Mouse (Mus musculus) embryonic facial prominence, embryonic 10.5 days (tissue): ENCODE measurements at regions not wholly inside any gene's neighbourhood (a gene's known extent, or its start where the extent isn't known, plus 50 kb on each side); places are given as distances from the start of the nearest gene placed in this dataset.

ENCODE experiments used
- DNase-seq: peaks from one replicate; pipeline ENCODE4 v3.0.0-alpha.2; 2017; ENCODE audit warnings: low spot score
- H3K27ac ChIP-seq: fragments of 300-500 bp; sonication (generic); replicated peaks from 2 replicates; pipeline ENCODE4 v1.5.1; 2016; ENCODE audit warnings: mild to moderate bottlenecking
- H3K27me3 ChIP-seq: fragments of 300-500 bp; sonication (generic); replicated peaks from 2 replicates; pipeline ENCODE4 v1.6.1; 2016; ENCODE audit warnings: low read depth, mild to moderate bottlenecking; ENCODE audit not compliant: poor library complexity, severe bottlenecking
- H3K36me3 ChIP-seq: fragments of 300-500 bp; sonication (generic); replicated peaks from 2 replicates; pipeline ENCODE4 v1.6.1; 2016; ENCODE audit warnings: mild to moderate bottlenecking, moderate library complexity
- H3K4me1 ChIP-seq: fragments of 300-500 bp; sonication (generic); 2 replicates; pipeline ENCODE4 v1.6.1; 2016
- H3K4me3 ChIP-seq: fragments of 300-500 bp; sonication (generic); 2 replicates; pipeline ENCODE4 v1.5.1; 2016; ENCODE audit warnings: mild to moderate bottlenecking, moderate library complexity
- H3K9me3 ChIP-seq: fragments of 300-500 bp; sonication (generic); 2 replicates; pipeline ENCODE4 v1.6.1; 2016; ENCODE audit warnings: mild to moderate bottlenecking
- WGBS: fragments of 180-500 bp; shearing (Covaris S2); methylation state at CpG from one replicate; pipeline ENCODE4 v1.1.7; 2016; 5-methylcytosine and 5-hydroxymethylcytosine counted together

GRCm38 (mm10) chr7:40799794-40800193 lies 98.3 kb upstream of the Vstm2b start:
- Histone ChIP-seq H3K36me3 (no peaks in the 10 kb centered on the region), H3K9me3 (no peaks in the 10 kb centered on the region), H3K27me3 (no peaks in the 10 kb centered on the region), H3K27ac (no peak overlapping the region), H3K4me1 (peaks cover 9% of the 10 kb centered on the region), H3K4me3 (no peak overlapping the region)
- DNase-seq, result no peak
- 67% methylated on average over 7 of the region's 7 CpGs for WGBS

- Histone ChIP-seq H3K36me3 (no peaks in the 10 kb centered on the region), H3K4me1 (peaks cover 18% of the 10 kb centered on the region), H3K9me3 (no peaks in the 10 kb centered on the region), H3K27ac (no peak overlapping the region), H3K4me3 (no peak overlapping the region), H3K27me3 (no peaks in the 10 kb centered on the region)
- WGBS, result 68% methylated on average over 2 of the region's 2 CpGs
- no peak for DNase-seq
Observed at GRCm38 (mm10) chr7:40801291-40801690, 96.8 kb upstream of the Vstm2b start.

- H3K4me3 ChIP-seq, result no peak overlapping the region
- WGBS, result 32% methylated on average over 2 of the region's 2 CpGs
- no peaks in the 10 kb centered on the region for H3K36me3 ChIP-seq
- H3K4me1 ChIP-seq, result peaks cover 15% of the 10 kb centered on the region
- no peak for DNase-seq
- H3K27ac ChIP-seq, result no peak overlapping the region
- no peaks in the 10 kb centered on the region for H3K27me3 ChIP-seq
- no peaks in the 10 kb centered on the region for H3K9me3 ChIP-seq
Observed at GRCm38 (mm10) chr7:40805211-40805610, 92.9 kb upstream of the Vstm2b start.

GRCm38 (mm10) chr7:40805866-40806265 lies 92.3 kb upstream of the Vstm2b start:
- Histone ChIP-seq H3K9me3 (no peaks in the 10 kb centered on the region), H3K27ac (no peak overlapping the region), H3K27me3 (no peaks in the 10 kb centered on the region), H3K36me3 (no peaks in the 10 kb centered on the region), H3K4me3 (no peak overlapping the region), H3K4me1 (peaks cover 15% of the 10 kb centered on the region)
- no peak for DNase-seq
- 77% methylated on average over 4 of the region's 4 CpGs for WGBS

GRCm38 (mm10) chr7:40812952-40813351 lies 85.2 kb upstream of the Vstm2b start:
- 87% methylated on average over 4 of the region's 4 CpGs for WGBS
- no peak for DNase-seq

GRCm38 (mm10) chr7:40825141-40825742 lies 72.9 kb upstream of the Vstm2b start:
- no peak for DNase-seq
- no peaks in the 10 kb centered on the region for H3K9me3 ChIP-seq
- WGBS, result 87% methylated on average over 7 of the region's 7 CpGs
- no peak overlapping the region for H3K27ac ChIP-seq
- no peaks in the 10 kb centered on the region for H3K36me3 ChIP-seq
- no peak overlapping the region for H3K4me3 ChIP-seq
- no peaks in the 10 kb centered on the region for H3K27me3 ChIP-seq
- H3K4me1 ChIP-seq, result no peaks in the 10 kb centered on the region

More at GRCm38 (mm10) chr7:40812952-40813351, 85.2 kb upstream of the Vstm2b start:
- no peaks in the 10 kb centered on the region for H3K9me3 ChIP-seq
- H3K27me3 ChIP-seq, result no peaks in the 10 kb centered on the region
- no peak overlapping the region for H3K27ac ChIP-seq
- no peaks in the 10 kb centered on the region for H3K36me3 ChIP-seq
- no peak overlapping the region for H3K4me3 ChIP-seq
- no peaks in the 10 kb centered on the region for H3K4me1 ChIP-seq

- H3K4me3 ChIP-seq, result no peak overlapping the region
- H3K27ac ChIP-seq, result no peak overlapping the region
- WGBS, result 78% methylated on average over 5 of the region's 5 CpGs
- no peaks in the 10 kb centered on the region for H3K27me3 ChIP-seq
- H3K4me1 ChIP-seq, result no peaks in the 10 kb centered on the region
- H3K36me3 ChIP-seq, result no peaks in the 10 kb centered on the region
- H3K9me3 ChIP-seq, result no peaks in the 10 kb centered on the region
- no peak for DNase-seq
Observed at GRCm38 (mm10) chr7:40829526-40829925, 68.6 kb upstream of the Vstm2b start.

- Histone ChIP-seq H3K27ac (no peak overlapping the region), H3K9me3 (no peaks in the 10 kb centered on the region), H3K27me3 (no peaks in the 10 kb centered on the region), H3K4me1 (no peaks in the 10 kb centered on the region), H3K4me3 (no peak overlapping the region), H3K36me3 (no peaks in the 10 kb centered on the region)
- no peak for DNase-seq
- WGBS, result 87% methylated on average over 4 of the region's 4 CpGs
Observed at GRCm38 (mm10) chr7:40831583-40831982, 66.5 kb upstream of the Vstm2b start.

GRCm38 (mm10) chr7:40842344-40842992 lies 55.7 kb upstream of the Vstm2b start:
- DNase-seq, result no peak
- no peak overlapping the region for H3K27ac ChIP-seq

GRCm38 (mm10) chr7:40846512-40846911 lies 51.6 kb upstream of the Vstm2b start:
- Histone ChIP-seq H3K4me3 (no peak overlapping the region), H3K4me1 (no peaks in the 10 kb centered on the region), H3K9me3 (no peaks in the 10 kb centered on the region), H3K27ac (no peak overlapping the region), H3K27me3 (no peaks in the 10 kb centered on the region), H3K36me3 (no peaks in the 10 kb centered on the region)
- WGBS, result 83% methylated on average over 6 of the region's 6 CpGs
- no peak for DNase-seq

More at GRCm38 (mm10) chr7:40842344-40842992, 55.7 kb upstream of the Vstm2b start:
- Histone ChIP-seq H3K9me3 (no peaks in the 10 kb centered on the region), H3K4me1 (no peaks in the 10 kb centered on the region), H3K27me3 (no peaks in the 10 kb centered on the region), H3K4me3 (no peak overlapping the region), H3K36me3 (no peaks in the 10 kb centered on the region)
- 81% methylated on average over 8 of the region's 8 CpGs for WGBS
